Mouse (Mus musculus): ENCODE data around the gene Wipf3.

DNA sequence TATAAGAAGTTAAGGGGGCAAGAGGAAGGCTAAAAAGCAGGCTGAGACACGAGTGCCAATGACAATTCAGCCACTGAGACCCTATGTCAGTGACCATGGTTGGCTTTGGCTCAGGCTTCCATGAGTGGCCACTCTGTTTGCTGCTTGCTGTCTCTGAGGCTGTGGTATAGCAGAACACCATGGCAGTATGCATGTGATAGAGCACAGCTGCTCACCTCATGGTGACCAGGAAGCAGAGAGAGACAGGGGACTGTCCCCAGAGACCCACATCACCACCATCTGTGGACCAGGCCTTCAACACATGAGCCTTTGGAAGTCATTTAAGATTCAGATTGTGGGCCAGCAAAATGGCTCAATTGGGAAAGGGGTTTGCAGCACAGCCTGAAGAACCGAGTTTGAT is 114.2 kb downstream of the Wipf3 start:
- TF ChIP-seq CTCF (IDR thresholded peaks at IDR 0.05; ENCODE audit: low read depth, low read length) (no peak), POLR2A (IDR thresholded peaks at IDR 0.05; ENCODE audit: borderline replicate concordance, low read depth, low read length) (no peak)
